Mouse (Mus musculus) thymus, adult 2 months (tissue): ENCODE data around the gene Mageb16. TPM values are rescaled to one million over a fixed set of nuclear protein-coding genes. Genes with fewer than 3 reads are reported as not detected.

Source experiments
- DNase-seq: peaks from one replicate; pipeline ENCODE4 v3.0.0; 2021
- H3K27ac ChIP-seq: fragments of 200-500 bp; 2 replicates; pipeline ENCODE4 v1.5.1; 2012; ENCODE audit warnings: low read length, control low read depth; ENCODE audit not compliant: control insufficient read depth, insufficient read depth
- H3K27me3 ChIP-seq: fragments of 200-500 bp; 2 replicates; pipeline ENCODE4 v1.6.1; 2012; ENCODE audit warnings: mild to moderate bottlenecking, low read length, moderate library complexity, mixed read lengths; ENCODE audit not compliant: control insufficient read depth, insufficient read depth
- H3K36me3 ChIP-seq: fragments of 200-500 bp; 2 replicates; pipeline ENCODE4 v1.6.1; 2012; ENCODE audit warnings: mild to moderate bottlenecking, low read length, moderate library complexity; ENCODE audit not compliant: control insufficient read depth, insufficient read depth
- H3K4me1 ChIP-seq: fragments of 200-500 bp; replicated peaks from 2 replicates; pipeline ENCODE4 v1.6.1; 2012; ENCODE audit warnings: low read length; ENCODE audit not compliant: control insufficient read depth, insufficient read depth
- H3K4me3 ChIP-seq: fragments of 200-500 bp; 2 replicates; pipeline ENCODE4 v1.5.1; 2012; ENCODE audit warnings: mild to moderate bottlenecking, low read length, control low read depth, moderate library complexity; ENCODE audit not compliant: control insufficient read depth, insufficient read depth
- CTCF ChIP-seq: fragments of 200-500 bp; IDR thresholded peaks from 2 replicates; pipeline ENCODE4 v1.5.1; 2012; ENCODE audit warnings: mild to moderate bottlenecking, control low read depth, low read length, moderate library complexity, borderline replicate concordance; ENCODE audit not compliant: control insufficient read depth, poor library complexity, insufficient read depth; ENCODE audit errors: extremely low read depth
- POLR2A ChIP-seq: fragments of 200-500 bp; IDR thresholded peaks from 2 replicates; pipeline ENCODE4 v1.6.1; 2012; ENCODE audit warnings: mild to moderate bottlenecking, low read length, control low read depth, moderate library complexity; ENCODE audit not compliant: control insufficient read depth, poor library complexity, insufficient read depth; ENCODE audit errors: extremely low read depth
- WGBS: fragments of 180-500 bp; shearing (Covaris S2); methylation state at CpG from one replicate; pipeline ENCODE4 v1.1.7; 2018; 5-methylcytosine and 5-hydroxymethylcytosine counted together
- polyA plus RNA-seq: library from polyadenylated mRNA; depleted of rRNA; stranded (reverse); fragments of >200 nt; gene quantifications from 2 replicates; pipeline ENCODE4 v1.2.3, GENCODE M21; 2012; rRNA removed

The Mageb16 gene
- not detected in 2 replicates for polyA plus RNA-seq

DNA sequence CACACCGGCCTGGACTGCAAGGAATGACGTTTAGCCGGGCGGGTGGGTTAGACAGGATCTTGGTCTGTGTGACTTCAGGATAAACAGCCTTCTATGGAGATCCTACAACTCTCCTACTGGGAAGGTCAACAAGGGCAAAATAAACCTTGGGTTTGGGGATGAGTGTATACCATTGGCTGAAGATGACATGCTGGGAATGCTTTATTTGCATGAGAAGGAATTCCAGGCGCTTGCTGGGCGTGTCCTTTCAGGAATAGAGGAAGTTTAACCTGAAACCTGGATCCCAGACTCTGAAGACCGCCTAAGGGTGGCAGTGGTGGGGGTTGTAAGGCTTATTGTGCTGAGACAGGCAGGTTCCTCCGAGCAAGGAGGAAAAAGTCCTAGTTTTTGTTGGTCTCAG lies at the start of gene Mageb16:
Gene Mageb16 (minus strand): TSS at position 25 of the 400 bp plus-strand sequence.
- no peak for TF ChIP-seq CTCF
- TF ChIP-seq POLR2A = no peak
- Histone ChIP-seq H3K4me1 (no peaks in the 10 kb centered on the region), H3K27me3 (no peaks in the 10 kb centered on the region), H3K27ac (no peak within 1 kb of the TSS), H3K4me3 (no peak within 1 kb of the TSS), H3K36me3 (no peaks in the 10 kb centered on the region)
- WGBS = 75% methylated on average over 8 of the region's 8 CpGs
- no peak for DNase-seq

- TF ChIP-seq POLR2A (no peak), CTCF (no peak)
- Histone ChIP-seq H3K4me3 (no peak overlapping the region), H3K27ac (no peak overlapping the region), H3K36me3 (no peaks in the 10 kb centered on the region), H3K4me1 (no peaks in the 10 kb centered on the region), H3K27me3 (no peaks in the 10 kb centered on the region)
- no peak for DNase-seq
- WGBS = 43% methylated on average over 2 of the region's 2 CpGs
Observed at GRCm38 (mm10) chrX:79651091-79651490, 20.1 kb downstream of the Mageb16 start.

- H3K27ac ChIP-seq = no peak overlapping the region
- 97% methylated on average over 15 of the region's 15 CpGs for WGBS
- H3K27me3 ChIP-seq = no peaks in the 10 kb centered on the region
- DNase-seq = no peak
- H3K4me3 ChIP-seq = no peak overlapping the region
- no peak for TF ChIP-seq POLR2A
- TF ChIP-seq CTCF = no peak
- no peaks in the 10 kb centered on the region for H3K4me1 ChIP-seq
- no peaks in the 10 kb centered on the region for H3K36me3 ChIP-seq
Observed at GRCm38 (mm10) chrX:79635396-79635795, 35.8 kb downstream of the Mageb16 start.

GRCm38 (mm10) chrX:79606462-79606861 lies 64.8 kb downstream of the Mageb16 start:
- TF ChIP-seq POLR2A (no peak), CTCF (no peak)
- Histone ChIP-seq H3K27ac (no peak overlapping the region), H3K27me3 (no peaks in the 10 kb centered on the region), H3K4me3 (no peak overlapping the region), H3K36me3 (no peaks in the 10 kb centered on the region), H3K4me1 (no peaks in the 10 kb centered on the region)
- no peak for DNase-seq
- 79% methylated on average over 2 of the region's 2 CpGs for WGBS

Other genes starting within 250 kb of the Mageb16 start
- gene Gm7173, start 154.2 kb downstream of the Mageb16 start, polyA plus RNA-seq = 0.20 TPM in 1 of 2 replicates, not detected in the other